Mouse (Mus musculus): ENCODE data around the gene Rnf150.

The Rnf150 gene

DNA sequence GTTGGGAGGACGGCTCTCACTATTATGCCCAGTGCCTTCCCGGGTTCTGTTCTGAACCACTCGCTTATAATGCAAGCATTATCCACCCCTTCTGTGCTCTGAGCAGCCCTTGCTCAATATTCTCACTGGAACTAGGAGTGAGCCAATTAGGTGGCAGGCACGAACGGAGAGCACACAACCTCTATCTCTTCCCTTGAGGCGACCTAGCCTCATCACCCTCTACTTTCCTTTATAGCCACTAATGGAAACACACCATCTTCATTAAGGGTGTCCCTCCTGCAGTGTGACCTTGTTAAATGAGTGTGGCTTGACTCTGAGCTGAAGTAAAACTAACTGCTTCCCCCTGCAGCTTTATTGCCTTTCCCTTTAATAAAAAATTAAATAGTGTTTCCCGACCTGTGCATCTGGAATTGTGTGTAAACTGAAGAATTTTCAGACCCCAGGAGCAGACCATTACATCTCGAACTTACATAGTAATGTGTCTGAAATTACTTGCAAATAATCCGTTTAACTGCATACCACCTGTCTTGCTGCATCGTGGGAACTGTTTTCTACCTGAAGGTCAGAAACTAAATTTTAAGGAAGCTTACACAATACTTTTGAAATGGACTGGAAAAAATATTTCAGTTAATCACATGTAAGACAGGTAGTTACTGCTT is 26.0 kb downstream of the Rnf150 start:
- no peak for DNase-seq

DNA sequence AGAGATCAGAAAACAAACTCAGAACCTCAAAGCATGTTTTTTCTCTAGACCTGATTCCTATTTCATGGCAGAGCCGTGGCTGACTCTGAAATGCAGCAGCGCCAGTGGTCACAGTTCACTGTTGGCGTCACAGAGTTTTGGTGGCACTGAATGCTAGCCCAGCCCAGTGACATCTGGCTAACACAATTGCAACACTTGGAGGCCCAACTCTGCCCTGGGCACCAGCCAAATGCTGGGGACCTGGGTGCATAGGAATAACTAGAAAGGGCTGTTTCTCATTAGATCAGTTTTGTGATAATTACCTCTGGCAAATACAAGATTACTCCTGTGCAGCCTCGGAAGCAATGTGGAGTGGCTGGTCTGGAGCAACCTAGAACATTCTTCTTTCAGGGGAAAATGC is 31.9 kb downstream of the Rnf150 start:
- DNase-seq, result peak in 1 of 2 experiments; percentile 29

DNA sequence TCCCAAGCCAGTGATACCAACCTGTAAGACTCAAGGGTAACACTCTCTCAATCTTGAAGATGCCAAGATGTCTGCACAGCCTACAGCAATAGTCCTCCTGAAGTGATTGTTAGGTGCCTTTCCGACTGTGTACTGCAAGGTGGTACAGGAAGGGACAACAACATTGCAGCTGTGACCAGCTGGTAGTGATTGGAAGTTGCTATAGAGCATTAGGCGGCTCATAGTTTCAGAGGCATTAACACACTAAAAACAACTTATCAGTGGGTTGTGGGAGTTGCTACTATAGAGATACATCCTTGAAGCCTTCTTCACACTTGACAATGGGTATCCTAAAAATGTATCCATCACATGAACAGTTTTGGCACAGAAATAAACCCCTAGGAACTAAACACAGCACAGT is 33.6 kb downstream of the Rnf150 start:
- no peak for DNase-seq

DNA sequence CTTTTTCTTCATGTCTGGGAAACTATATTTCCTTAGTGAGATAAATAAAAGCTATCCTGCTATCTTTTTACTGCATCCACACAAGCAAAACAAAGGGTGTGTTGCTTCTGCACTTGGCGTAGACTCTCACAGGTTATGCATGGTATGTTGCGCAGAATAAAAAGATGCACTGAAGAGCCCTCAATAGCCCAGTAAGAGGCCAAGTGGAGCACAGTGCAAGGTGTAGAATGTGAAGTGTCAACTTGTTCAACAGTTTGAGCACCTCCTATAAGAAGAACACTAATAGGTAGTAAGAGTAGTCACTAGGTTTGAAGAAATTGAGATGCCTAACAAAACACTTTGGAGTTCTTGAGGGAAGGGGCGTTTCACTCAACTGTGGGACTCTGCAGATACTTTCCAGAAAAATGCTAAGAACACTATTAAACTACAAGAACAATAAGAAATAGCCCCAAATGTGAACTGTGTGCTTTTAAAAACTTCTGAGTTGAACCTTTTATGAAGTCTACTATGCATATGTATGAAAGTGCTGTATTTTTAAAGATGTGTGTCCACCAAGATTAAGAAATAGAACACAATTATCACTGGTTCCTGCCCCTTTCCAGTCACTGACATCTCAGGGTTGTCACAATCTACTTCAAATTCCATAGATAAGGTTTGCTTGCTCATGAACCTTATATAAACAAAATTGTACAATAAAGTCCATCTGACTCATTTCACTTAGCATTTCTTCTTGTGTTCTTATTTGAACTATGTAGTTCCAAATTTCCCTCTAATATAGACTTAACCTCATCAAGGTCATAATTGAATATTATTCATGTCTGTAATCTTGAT is 34.7 kb downstream of the Rnf150 start:
- peak; percentile 12 to 27 for DNase-seq

DNA sequence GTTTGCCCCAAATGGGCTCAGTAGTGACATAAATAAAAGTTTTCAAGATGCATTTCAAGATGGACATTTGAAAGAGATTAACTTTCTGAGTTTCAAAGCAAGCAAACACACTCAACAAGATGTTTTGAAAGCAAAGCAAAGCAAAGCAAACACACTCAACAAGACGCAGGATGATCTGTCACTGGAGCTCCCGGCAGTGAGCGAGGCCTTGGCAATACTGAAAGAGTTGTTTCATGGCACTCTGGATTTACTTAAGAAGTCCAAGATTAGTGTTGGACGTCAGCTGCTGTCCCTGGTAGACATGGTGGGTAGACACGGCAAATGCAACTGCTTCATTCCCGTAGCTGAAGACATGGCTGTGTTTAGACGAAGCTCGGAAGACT is 35.3 kb downstream of the Rnf150 start:
- DNase-seq, result peak; percentile 9 to 42

GRCm38 (mm10) chr8:82900958-82901357 is 37.8 kb downstream of the Rnf150 start:
- DNase-seq, result no peak

GRCm38 (mm10) chr8:82901549-82902138 is 38.5 kb downstream of the Rnf150 start:
- no peak for DNase-seq

DNA sequence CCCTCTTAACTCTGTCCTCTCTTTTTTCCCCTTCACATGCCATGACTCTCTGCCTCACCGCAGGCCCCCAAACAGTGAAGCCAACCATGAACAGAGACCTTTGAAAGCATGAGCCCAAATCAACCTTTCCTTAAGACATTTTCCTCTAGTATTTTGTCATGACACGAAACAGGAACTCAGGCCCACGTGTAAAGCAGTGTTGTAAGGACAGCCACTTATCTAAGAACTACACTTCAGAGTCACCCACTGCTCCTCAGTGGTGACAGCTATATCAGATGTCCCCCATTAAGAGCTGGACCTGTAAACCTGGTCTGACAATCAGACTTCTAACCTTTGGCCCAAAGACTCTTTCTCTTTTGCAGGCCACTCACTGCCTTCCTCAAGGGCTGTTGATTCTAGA is 40.3 kb downstream of the Rnf150 start:
- DNase-seq, result no peak

DNA sequence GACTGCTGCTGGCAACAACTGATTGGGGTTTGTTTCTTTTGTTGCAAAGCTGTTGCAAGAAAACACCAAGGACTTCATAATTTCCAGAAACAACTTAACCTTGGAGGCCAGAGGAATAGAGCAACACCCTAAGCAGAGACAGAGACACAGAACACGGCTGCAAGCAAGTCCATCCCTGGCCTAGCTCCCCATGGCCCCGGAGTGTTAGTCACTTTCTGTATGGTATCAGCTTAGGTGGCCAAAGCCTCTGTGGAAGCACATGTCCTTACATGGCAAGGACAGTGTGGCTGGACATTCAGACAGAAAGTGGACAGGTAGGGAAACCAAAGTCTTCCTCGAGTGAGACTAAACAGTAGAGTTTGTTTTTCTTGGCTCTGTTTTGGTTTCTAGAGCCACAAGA is 44.1 kb downstream of the Rnf150 start:
- DNase-seq, result no peak

DNA sequence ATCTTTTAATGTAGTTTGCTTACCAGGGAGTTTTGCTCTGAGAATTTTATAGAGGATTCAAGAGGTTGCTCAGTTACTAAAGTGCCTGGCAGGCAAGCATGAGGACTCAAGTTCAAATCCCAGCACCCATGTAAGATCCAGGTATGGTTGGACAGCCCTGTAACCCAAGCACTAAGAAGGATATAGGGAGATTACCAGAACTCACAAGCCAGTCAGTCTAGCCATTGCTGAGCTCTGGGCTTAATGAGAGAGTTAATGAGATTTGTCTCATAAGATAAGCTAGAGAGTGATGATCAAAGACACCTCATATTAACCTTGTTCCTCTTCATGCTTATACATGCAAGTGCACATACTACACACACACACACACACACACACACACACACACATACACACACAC is 48.3 kb downstream of the Rnf150 start:
- DNase-seq, result no peak

- no peak for DNase-seq
Observed at GRCm38 (mm10) chr8:82912282-82912681, 49.1 kb downstream of the Rnf150 start.

GRCm38 (mm10) chr8:82914543-82914942 is 51.4 kb downstream of the Rnf150 start:
- DNase-seq, result no peak

GRCm38 (mm10) chr8:82916851-82917539 is 53.8 kb downstream of the Rnf150 start:
- no peak for DNase-seq

DNA sequence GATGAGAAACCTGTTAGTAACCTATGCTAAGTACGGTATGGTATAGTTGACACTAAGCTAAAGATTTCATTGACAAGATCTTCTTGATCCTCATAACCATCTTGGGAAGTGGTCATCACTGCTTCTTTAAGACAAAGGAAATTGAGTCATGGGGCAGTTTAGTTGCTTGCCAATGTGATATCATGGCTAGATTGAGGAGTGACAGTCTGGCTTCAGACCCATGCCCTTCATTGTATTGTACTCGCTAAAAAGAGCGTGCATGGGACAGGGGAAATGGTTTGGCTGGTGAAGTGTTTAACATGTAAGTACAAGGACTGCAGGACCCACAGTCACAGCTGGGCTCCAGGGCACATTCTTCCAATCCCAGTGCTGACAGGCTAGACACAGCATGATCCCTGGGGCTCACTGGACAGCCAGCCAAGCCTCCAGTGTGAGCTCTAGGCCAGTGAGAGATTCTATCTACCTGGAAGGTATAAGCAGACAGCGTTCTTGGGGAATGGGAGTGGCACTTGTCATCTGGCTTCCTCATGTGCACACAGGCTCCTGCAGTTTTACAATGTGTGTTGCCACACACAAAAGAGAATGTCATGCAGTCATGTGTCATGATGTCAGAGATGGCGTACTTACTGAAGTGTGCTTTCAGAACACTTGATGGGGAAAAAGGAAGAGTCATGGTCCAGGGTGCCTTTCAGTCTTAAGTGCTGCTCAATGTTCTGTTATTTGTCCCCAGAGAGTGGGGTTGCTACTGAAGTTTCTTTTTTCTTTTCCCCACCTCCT is 54.6 kb downstream of the Rnf150 start:
- DNase-seq, result no peak

- DNase-seq, result no peak
Observed at GRCm38 (mm10) chr8:82919676-82920075, 56.5 kb downstream of the Rnf150 start.

DNA sequence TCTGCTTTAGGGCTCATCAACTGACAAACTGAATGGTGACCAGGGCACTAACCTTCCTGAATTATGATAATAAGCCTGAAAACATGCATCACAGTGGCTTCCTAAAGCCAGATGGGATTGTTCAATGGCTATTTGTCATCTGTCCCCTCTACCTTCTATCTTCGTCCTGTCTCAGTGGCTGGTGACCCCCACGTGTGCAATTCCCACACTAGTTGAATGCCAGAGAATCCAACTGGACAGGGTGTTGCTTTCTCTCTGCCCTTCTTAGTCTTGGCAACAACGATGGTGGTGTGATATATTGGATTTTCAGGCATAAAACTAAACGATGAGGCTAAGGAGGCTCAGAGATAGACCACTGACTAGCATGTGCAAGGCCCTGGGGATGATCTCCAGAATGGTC is 57.0 kb downstream of the Rnf150 start:
- DNase-seq, result no peak

GRCm38 (mm10) chr8:82925286-82925685 is 62.1 kb downstream of the Rnf150 start:
- DNase-seq, result no peak

GRCm38 (mm10) chr8:82926518-82926917 is 63.4 kb downstream of the Rnf150 start:
- no peak for DNase-seq

- peak in 1 of 2 experiments; percentile 26 for DNase-seq
Observed at GRCm38 (mm10) chr8:82931554-82931953, 68.4 kb downstream of the Rnf150 start.

- no peak for DNase-seq
Observed at GRCm38 (mm10) chr8:82936162-82936561, 73.0 kb downstream of the Rnf150 start.

GRCm38 (mm10) chr8:82936866-82937265 is 73.7 kb downstream of the Rnf150 start:
- no peak for DNase-seq

DNA sequence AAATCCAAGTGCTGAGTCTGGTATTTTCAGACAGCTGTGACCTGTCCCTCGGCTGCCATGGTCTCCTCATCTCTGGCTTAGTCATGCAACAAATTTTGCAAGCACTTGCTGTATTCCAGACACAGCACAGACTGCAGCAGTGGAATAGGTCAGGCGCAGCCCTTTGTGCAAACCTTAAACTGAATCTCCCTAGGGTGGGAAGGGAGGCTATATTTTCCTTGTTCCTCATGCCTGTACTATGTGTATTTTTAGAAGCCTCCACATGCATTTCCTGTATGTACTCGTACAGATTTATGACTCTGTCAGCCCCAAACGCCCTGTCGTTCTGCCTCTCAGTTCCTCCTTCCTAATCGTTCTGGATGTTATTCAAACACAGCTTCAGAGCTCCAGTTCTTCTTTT is 76.8 kb downstream of the Rnf150 start:
- DNase-seq, result peak; percentile 46 to 80

Measured in lung, postnatal 4 days (tissue).